Mouse (Mus musculus) spleen, adult 2 months (tissue): Measurements from ENCODE around the gene Hist1h2bf. TPM values are rescaled to one million over a fixed set of nuclear protein-coding genes. Genes with fewer than 3 reads are reported as not detected.
A peak's percentile ranks its signal among the peaks of the same experiment; 100 is the strongest.
"Not testable (repeated sequence)": the region's sequence is repeated elsewhere in the genome, so short reads cannot be mapped to it uniquely, and the experiment has no call there.

ENCODE experiments used
- DNase-seq, 2 experiments: peaks; one replicate each; pipeline versions ENCODE4 v3.0.0 to v3.0.0-alpha.2; 2012 to 2021; ENCODE audit warnings: low spot score in 2 of 2, low read depth in 1 of 2
- H3K27ac ChIP-seq: fragments of 200-500 bp; 2 replicates; pipeline ENCODE4 v1.5.1; 2012; ENCODE audit warnings: low read length, inconsistent platforms; ENCODE audit not compliant: insufficient read depth
- H3K27me3 ChIP-seq: fragments of 200-500 bp; 2 replicates; pipeline ENCODE4 v1.6.1; 2012; ENCODE audit warnings: mild to moderate bottlenecking, moderate library complexity, low read length, inconsistent platforms; ENCODE audit not compliant: control insufficient read depth, insufficient read depth
- H3K36me3 ChIP-seq: fragments of 200-500 bp; 2 replicates; pipeline ENCODE4 v1.6.1; 2012; ENCODE audit warnings: mild to moderate bottlenecking, low read length, inconsistent platforms; ENCODE audit not compliant: control insufficient read depth, insufficient read depth
- H3K4me1 ChIP-seq: fragments of 200-500 bp; 2 replicates; pipeline ENCODE4 v1.6.1; 2011; ENCODE audit warnings: inconsistent platforms; ENCODE audit not compliant: control insufficient read depth, insufficient read depth, insufficient read length
- H3K4me3 ChIP-seq: fragments of 200-500 bp; 2 replicates; pipeline ENCODE4 v1.5.1; 2011; ENCODE audit warnings: mild to moderate bottlenecking, inconsistent platforms; ENCODE audit not compliant: insufficient read depth, insufficient read length; ENCODE audit errors: extremely low read depth
- CTCF ChIP-seq: fragments of 200-500 bp; IDR thresholded peaks from 2 replicates; pipeline ENCODE4 v1.5.1; 2011; ENCODE audit warnings: mild to moderate bottlenecking, inconsistent platforms; ENCODE audit not compliant: insufficient read depth, insufficient read length, insufficient replicate concordance; ENCODE audit errors: extremely low read depth
- POLR2A ChIP-seq: fragments of 200-500 bp; IDR thresholded peaks from 2 replicates; pipeline ENCODE4 v1.6.1; 2011; ENCODE audit warnings: low read depth, low read length, inconsistent platforms
- WGBS: fragments of 180-500 bp; shearing (Covaris S2); methylation state at CpG from one replicate; pipeline ENCODE4 v1.1.7; 2018; 5-methylcytosine and 5-hydroxymethylcytosine counted together
- polyA plus RNA-seq: library from polyadenylated mRNA; depleted of rRNA; stranded (reverse); fragments of >200 nt; gene quantifications from 2 replicates; pipeline ENCODE4 v1.2.3, GENCODE M21; 2012

The Hist1h2bf gene
- polyA plus RNA-seq, 1 experiment = 28.3 TPM

DNA sequence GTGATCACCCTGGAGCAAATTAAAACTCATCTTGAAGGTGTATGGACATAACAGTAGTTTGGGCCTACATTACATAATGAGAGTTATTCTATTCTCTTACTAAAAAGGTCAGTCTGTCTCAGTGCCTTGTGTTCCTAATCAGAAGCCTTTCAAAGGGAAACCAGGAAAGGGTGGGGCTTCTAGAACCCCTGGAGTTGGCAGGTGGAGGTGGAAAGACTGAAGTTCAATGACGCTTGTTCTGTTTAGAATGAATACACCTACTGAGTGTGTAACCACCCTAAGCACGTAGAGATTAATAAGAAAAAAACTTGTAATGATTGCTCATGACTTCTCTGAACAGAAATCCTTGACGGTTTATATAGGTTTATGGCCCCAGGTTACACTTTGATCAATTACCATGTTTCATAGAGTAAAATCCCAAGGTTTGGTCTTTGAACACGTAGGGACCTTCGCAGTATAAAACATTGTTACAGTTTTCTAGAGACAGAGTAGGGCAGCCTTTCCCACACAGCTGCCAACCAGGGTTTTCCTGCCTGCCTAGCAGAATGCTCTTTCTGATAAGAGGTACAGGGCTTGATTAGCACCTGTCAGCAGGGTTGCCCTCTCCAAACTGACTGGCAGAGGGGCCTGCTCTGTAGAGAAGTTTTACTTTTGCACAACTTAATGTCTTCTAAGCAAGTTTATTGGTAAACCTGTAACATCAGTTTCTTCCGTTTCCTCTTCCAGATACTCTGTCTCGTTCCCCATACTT is 21.8 kb upstream of the Hist1h2bf start:
- 0 out of 2 replicates have a peak, but pooled peaks cover 2% of the 10 kb centered on the region for H3K4me1 ChIP-seq
- no peak overlapping the region for H3K27ac ChIP-seq
- TF ChIP-seq CTCF = no peak
- no peak for TF ChIP-seq POLR2A
- 85% methylated on average over 7 of the region's 7 CpGs for WGBS
- no peaks in the 10 kb centered on the region for H3K36me3 ChIP-seq
- DNase-seq = no peak
- no peaks in the 10 kb centered on the region for H3K27me3 ChIP-seq
- H3K4me3 ChIP-seq = no peak overlapping the region

DNA sequence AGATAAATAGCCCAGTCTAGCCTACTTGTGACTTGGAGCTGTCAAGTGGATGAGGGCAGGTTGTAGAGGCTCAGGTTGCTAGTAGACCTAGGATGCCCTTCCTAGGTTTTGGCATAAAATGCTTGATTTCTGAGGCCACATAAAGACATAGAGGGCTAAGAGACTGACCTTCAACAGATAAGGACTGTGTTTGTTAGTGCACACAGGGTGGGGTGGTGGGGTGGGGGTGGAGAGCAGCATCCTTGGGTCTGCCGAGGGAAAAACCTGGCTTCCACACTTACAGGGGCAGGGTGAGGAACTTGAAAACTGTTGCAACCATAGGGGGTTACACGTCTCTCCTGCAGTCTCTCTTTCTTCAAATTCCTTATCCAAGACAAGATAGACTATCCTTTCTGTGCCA is 21.2 kb upstream of the Hist1h2bf start:
- Histone ChIP-seq H3K4me3 (no peak overlapping the region), H3K27ac (no peak overlapping the region), H3K36me3 (no peaks in the 10 kb centered on the region), H3K27me3 (no peaks in the 10 kb centered on the region), H3K4me1 (0 out of 2 replicates have a peak, but pooled peaks cover 2% of the 10 kb centered on the region)
- DNase-seq = no peak
- TF ChIP-seq POLR2A = no peak
- TF ChIP-seq CTCF = no peak
- WGBS = 78% methylated on average over 2 of the region's 2 CpGs

DNA sequence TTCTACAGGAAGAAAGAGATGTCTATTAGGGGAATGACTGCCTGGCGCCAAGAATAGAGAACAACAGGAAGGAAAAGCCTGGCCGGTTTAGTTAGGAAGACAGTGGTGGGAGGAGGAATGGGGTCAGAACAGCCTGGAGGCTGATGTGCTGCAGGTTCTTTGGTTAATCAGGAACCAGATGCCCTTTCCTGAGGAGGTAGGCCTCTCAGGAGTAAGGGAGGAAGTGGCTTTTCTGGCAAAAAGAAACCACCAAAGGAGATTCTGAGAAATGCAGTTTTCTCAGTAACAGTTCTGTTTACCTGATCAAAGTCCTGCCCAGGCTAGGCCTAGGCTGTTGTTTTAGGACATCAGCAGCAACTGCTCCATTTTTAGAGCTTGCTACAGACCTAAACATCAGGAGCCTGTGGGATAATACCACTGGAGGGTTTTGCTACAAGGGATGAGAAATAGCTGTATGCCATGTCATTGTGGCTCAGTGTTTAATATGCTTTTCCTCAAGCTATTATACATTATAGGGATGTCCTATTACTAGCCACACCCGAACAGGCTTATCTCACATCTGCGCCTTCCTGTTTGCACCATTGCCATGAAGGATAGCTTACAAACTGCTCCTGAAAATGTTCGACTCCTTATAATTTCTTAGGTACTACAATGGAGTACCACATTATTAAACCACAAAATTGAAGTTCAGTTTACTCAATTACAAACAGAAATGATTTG is 19.2 kb upstream of the Hist1h2bf start:
- Histone ChIP-seq H3K4me1 (0 out of 2 replicates have a peak, but pooled peaks cover 2% of the 10 kb centered on the region), H3K36me3 (no peaks in the 10 kb centered on the region), H3K27ac (no peak overlapping the region; the same call in 1 of the 2 replicates), H3K27me3 (no peaks in the 10 kb centered on the region), H3K4me3 (no peak overlapping the region)
- no peak for DNase-seq
- TF ChIP-seq POLR2A (no peak), CTCF (no peak)
- WGBS = 23% methylated on average over 5 of the region's 5 CpGs

DNA sequence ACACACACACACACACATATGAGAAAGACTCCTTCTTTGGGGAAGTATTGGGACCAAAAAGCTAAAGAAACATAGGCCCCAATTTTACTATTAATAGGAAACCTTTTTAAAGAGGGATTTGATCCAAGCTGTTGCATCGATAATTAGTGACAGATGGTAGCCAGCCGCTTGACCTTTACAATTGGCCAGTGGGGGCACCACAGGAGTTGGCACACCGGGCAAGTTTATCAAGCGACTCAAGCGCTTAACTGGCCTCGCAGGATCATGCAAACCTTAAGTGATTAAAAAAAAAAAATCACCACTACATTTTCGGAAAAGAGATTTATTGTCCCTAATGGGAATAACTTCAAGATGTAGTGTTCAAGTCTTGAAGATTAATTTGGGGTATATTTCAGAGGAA is 18.6 kb upstream of the Hist1h2bf start:
- no peak for TF ChIP-seq POLR2A
- TF ChIP-seq CTCF = no peak
- no peak overlapping the region; the same call in 1 of the 2 replicates for H3K27ac ChIP-seq
- DNase-seq = no peak
- H3K27me3 ChIP-seq = no peaks in the 10 kb centered on the region
- no peak overlapping the region for H3K4me3 ChIP-seq
- no peaks in the 10 kb centered on the region for H3K36me3 ChIP-seq
- 66% methylated on average over 7 of the region's 7 CpGs for WGBS
- 0 out of 2 replicates have a peak, but pooled peaks cover 2% of the 10 kb centered on the region for H3K4me1 ChIP-seq

DNA sequence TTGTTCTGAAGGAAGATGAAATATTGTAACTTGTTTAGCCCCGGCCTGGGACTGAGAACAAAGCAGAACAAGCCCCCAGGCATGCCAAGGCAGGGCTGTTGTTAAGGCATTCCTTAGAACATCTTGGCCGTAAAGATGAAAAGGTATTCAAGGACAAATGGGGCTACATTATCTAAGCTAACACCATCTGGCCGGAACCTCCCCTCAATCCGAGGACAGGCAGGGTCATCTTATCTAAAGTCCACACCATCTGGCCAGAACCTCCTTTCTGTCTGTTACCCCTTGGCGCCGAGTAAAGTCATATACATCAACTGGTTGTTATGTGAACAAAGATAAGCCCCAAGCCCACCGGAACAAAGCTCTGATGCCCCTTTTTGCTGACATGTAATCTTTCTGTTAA is 17.9 kb upstream of the Hist1h2bf start:
- H3K27ac ChIP-seq, H3K4me3 ChIP-seq, DNase-seq, H3K27me3 ChIP-seq, H3K36me3 ChIP-seq, H3K4me1 ChIP-seq: not testable (repeated sequence)
- 90% methylated on average over 7 of the region's 7 CpGs for WGBS

DNA sequence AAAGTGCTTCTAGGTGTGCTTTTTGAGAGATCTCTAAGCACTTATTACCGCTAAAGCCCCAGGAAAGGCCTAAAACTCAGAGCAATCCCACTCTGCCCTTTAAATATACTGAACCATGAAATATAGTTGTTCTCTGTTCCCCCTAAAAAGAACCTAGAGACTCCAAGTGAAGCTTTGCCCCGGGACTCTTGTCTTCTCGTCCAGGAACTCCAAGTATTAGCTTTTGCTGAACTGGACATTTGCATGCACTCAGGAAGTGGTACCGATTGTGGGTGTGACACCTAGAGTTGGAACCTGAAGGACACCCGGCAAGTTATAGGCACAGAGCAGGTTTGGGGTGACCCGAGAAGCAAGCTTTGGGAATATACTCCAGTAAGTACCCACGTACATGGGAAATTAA is 17.2 kb upstream of the Hist1h2bf start:
- H3K27ac ChIP-seq = no peak overlapping the region
- no peak overlapping the region for H3K4me3 ChIP-seq
- H3K4me1 ChIP-seq = 0 out of 2 replicates have a peak, but pooled peaks cover 2% of the 10 kb centered on the region
- TF ChIP-seq POLR2A (no peak), CTCF (no peak)
- WGBS = 83% methylated on average over 7 of the region's 7 CpGs
- H3K36me3 ChIP-seq = no peaks in the 10 kb centered on the region
- H3K27me3 ChIP-seq = no peaks in the 10 kb centered on the region
- DNase-seq = no peak

DNA sequence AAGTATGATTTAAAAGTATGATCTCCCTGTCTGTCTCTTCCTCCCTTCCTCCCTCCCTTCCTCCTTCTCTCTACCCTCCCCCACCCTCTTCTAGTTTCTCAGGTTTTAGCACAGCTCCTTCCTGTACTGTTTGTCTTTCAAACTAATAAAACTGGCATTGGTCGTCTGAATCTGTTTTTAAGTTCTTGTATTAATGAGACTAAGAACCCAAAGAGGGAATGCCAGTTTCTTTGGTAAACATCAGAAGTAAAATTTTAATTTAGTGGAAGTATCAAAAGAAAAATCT is 12.9 kb upstream of the Hist1h2bf start:
- TF ChIP-seq CTCF = no peak
- no peak for TF ChIP-seq POLR2A
- peaks cover 3% of the 10 kb centered on the region; the same call in 1 of the 2 replicates for H3K4me1 ChIP-seq
- no peak for DNase-seq
- no peaks in the 10 kb centered on the region for H3K27me3 ChIP-seq
- 2% methylated on average over 1 of the region's 1 CpGs for WGBS
- no peaks in the 10 kb centered on the region for H3K36me3 ChIP-seq
- H3K4me3 ChIP-seq = peak overlapping the region; percentile 47; the same call in 1 of the 2 replicates
- H3K27ac ChIP-seq = no peak overlapping the region
